Mouse (Mus musculus) C2C12 (cell line): ENCODE measurements at regions not wholly inside any gene's neighbourhood (a gene's known extent, or its start where the extent isn't known, plus 50 kb on each side); places are given as distances from the start of the nearest gene placed in this dataset.

Experiments used
- CTCF ChIP-seq: IDR thresholded peaks from one replicate; pipeline ENCODE4 v1.5.1; 2011; ENCODE audit not compliant: control insufficient read depth, insufficient read depth, insufficient read length
- MYOD1 ChIP-seq: IDR thresholded peaks from one replicate; pipeline ENCODE4 v1.6.1; 2011; ENCODE audit warnings: low read depth; ENCODE audit not compliant: control insufficient read depth, insufficient read length
- MYOG ChIP-seq: IDR thresholded peaks from one replicate; pipeline ENCODE4 v1.6.1; 2011; ENCODE audit not compliant: control insufficient read depth, insufficient read length; ENCODE audit errors: extremely low read depth
- USF1 ChIP-seq: IDR thresholded peaks from one replicate; pipeline ENCODE4 v1.6.1; 2011; ENCODE audit warnings: low read depth, mild to moderate bottlenecking, control low read depth, moderate library complexity

GRCm38 (mm10) chr11:113122964-113123363 lies 340.9 kb downstream of the Sox9 start:
- TF ChIP-seq USF1 = no peak
- TF ChIP-seq CTCF = no peak
- TF ChIP-seq MYOD1 = no peak
- no peak for TF ChIP-seq MYOG
